Mouse (Mus musculus) induced T-regulatory cell, adult 2 months (primary cell): Measurements from ENCODE around the gene Dapp1.

Experiments used
- DNase-seq: peaks from one replicate; pipeline ENCODE4 v3.0.0-alpha.2; 2012; ENCODE audit warnings: low read depth

The Dapp1 gene

GRCm38 (mm10) chr3:137954256-137954916, 27.0 kb downstream of the Dapp1 start:
- DNase-seq = peak; percentile 90

GRCm38 (mm10) chr3:137952914-137953880, 28.1 kb downstream of the Dapp1 start:
- DNase-seq = peak; percentile 90

DNA sequence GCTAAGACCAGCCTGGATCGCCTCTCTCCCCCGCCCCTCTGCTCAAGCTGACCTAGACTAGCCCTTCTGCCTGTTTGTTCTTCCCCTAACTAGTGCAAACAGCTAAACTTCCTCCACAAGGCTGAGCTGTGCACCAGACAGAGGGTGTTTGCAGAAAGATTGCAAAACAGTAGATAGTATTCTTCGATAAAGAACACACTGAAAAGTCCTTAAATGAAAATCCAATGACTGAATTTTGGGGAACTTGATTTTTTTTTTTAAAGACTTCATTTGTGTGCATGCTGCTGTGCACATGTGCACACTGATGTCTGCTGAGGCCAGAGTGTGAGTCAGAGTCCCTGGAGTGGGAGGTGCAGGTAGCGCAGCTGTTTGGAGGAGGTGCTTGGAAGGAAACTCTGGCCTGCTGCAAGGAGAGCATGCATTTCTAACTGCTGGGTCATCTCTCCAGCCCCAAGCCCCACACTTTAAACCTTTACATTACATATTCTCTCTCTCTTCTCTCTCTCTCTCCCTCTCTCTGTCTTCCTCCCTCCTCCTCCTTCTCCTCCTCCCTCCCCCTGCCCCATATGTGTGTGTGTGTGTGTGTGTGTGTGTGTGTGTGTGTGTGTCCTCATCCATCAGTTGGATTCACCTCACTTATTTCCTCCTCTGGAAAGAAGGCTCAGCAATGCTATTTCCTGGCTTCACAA, 29.0 kb downstream of the Dapp1 start:
- DNase-seq = peak; percentile 71

DNA sequence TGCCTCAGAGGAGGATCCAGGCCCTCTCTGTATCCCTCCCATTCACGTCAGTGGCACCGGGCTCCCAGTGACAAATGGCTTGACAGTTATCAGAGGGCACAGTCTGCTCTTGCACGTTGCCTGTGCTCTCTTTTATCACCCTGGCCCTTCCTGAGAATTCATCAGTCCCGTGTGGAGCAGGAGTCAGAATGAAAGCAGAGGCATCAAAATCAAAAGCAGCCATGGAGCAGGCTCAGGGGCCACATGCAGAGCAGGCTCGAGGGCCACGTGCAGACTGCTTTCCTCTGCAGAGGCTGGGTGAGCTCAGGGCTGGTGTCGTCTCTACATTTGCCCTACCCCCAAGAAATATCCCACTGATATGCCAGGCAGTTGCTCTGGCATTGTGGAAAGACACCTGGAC, 29.5 kb downstream of the Dapp1 start:
- DNase-seq = peak; percentile 53

DNA sequence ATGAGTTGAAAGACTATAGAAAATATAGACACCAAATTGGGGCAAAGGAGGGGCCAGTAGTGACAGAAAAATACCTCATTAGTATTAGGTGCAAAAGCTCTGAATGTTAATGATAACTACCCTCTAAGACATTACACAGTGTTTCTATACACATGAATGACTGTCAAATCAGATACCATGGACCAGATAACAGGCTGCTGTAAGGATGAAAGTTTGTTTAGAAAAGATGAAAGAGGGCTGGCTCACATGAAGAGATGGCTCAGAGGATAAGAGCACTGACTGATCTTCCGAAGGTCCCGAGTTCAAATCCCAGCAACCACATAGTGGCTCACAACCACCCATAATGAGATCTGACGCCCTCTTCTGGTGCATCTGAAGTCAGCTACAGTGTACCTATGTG, 30.0 kb downstream of the Dapp1 start:
- peak; percentile 51 for DNase-seq

GRCm38 (mm10) chr3:137950191-137950885, 31.0 kb downstream of the Dapp1 start:
- peak; percentile 73 for DNase-seq

GRCm38 (mm10) chr3:137947525-137947924, 33.8 kb downstream of the Dapp1 start:
- DNase-seq = no peak

DNA sequence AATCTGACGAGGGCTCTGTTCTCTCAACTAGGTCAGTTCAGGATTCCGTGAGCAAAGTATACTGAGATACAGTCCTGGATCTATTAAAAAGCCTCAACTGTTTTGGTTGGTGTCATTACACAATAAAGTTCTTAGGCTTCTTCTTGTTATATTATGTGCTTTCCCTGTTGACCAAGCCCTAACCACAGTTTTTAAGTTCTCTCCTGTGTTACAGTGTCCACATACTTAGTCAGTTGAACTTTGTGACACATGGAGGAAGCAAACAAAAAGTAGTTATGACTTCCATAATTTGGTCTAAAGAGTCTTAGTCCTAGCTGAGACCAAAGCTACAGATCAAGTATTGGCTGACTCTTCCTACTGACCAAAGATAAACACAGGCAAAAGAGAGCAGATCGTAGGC, 34.5 kb downstream of the Dapp1 start:
- no peak for DNase-seq

- DNase-seq = no peak
These were observed 37.6 kb downstream of the Dapp1 start for GRCm38 (mm10) chr3:137943737-137944154.

DNA sequence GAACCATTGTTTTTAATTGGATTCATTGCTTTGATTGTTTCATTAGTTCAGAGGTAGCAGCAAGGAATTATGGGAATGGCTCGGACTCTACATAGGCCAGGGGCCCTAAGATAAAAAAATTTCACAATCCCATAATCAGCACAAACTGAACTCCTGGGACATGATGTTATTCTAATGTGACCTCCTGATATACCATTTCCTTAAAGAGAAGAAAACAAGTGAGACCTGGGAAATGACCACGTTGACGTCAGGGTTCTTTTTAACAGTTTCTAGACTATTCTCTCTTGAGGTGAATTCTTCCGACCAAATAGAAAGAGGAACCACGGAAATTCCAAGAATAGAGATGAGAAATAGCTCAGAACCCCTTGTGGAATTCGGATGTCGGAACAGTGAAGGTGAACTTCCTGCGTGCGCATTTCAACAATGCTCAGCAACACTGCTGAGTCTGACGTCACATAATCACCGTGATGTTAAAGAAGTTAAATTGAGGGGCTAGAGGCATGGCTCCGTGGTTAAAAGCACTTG, 39.2 kb downstream of the Dapp1 start:
- DNase-seq = no peak

- no peak for DNase-seq
These were observed 39.8 kb downstream of the Dapp1 start for GRCm38 (mm10) chr3:137941555-137941954.

DNA sequence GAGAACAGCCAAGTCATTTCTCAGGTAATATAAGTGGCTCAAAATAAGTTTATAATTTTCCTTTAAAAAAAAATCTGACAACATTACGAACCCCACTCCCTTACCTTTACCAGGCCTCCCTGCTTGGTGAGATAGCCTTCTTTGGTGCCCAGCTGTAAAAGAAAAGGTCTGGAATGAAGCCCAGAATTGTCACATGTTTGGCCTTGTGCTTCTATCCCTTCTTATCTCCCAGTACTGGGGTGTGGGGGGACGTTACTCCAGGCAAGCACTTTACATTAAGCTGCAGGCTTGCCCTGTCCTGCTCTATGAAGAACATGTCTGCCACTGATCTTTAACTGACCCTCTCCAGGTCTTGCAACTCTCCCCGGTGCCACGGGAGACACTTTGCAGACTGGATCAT, 40.6 kb downstream of the Dapp1 start:
- DNase-seq = no peak

- DNase-seq = no peak
These were observed 42.7 kb downstream of the Dapp1 start for GRCm38 (mm10) chr3:137938608-137939007.

DNA sequence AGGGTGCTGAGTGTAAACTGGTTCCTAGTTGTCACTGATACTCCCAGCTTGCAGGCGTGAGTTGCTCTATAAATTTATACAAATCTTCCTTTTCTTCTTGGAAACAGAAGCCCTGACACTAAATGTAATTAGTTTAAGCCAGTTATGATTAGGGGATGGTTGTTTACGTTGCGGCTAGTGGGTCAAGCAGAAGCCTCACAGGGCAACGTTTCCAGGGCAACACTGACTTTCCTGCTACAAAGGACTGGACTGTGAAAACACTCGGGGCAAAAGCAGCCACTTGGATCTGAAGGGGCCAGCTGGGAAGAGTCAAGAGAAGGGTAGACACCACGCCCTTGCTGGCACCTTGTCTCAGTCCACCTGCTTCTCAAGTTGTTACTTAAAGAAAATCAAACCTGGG, 44.8 kb downstream of the Dapp1 start:
- no peak for DNase-seq

DNA sequence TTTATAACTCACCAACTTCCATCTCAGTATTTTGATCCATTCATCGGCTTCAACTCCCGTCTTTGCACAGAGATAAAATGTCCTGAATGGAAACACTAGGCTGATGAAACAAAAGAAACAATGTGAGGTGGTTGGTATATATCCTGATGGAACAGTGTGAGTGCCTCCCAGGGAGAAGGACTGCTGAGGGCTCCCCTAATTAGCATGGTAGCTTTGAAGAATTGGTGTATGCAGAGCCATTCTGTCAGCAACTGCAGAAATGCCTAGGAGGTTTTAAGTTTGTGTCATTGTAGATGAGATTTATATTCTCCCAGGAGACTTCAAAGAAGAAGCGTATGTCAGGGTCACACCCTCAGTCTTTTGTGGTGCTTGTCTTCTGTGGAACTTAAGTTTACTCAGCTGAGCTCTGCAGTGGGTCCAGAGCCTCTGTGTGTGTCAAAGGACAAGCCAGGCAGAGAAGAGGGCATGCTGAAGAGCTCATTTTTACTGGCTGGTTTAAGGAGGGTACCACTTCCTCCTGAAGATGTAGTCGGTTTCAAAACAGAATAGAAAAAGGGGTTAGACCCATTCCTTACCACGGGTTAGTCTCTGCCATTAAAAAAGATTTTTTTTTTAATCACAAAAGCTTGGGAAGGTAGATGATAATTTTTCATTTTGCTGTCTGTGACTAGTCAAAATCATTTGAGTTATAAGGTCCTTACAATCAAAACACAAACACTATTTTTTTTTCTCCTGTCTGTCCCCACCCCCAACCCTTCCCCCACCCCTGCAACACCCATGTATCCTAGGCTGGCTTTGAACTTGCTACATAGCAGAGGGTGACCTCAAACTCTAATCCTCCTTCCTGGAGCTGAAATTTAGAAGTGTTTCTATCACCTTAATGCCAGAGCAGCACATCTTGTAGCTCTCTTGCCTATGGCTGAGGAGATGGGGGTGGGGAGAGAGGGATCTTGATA, 45.5 kb downstream of the Dapp1 start:
- DNase-seq = no peak

DNA sequence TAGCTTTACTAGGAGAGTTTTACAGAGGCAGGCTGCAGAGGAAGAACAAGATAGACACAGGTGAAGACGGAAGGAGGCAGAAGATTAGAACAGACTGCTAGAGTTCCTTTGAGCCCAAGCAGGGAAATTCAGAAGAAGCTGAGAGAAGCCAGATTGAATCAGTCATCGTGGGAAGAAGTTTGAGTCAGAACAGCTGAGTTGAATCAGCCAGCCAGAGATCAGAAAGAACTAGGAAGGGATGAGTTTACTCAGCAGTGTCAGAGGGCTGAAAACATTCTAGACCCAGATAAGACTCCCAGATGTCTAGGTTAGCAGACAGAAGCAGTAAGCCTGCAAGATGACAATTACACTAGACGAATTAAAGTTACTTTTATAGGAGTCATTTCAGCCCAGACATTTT, 47.4 kb downstream of the Dapp1 start:
- DNase-seq = peak; percentile 45

DNA sequence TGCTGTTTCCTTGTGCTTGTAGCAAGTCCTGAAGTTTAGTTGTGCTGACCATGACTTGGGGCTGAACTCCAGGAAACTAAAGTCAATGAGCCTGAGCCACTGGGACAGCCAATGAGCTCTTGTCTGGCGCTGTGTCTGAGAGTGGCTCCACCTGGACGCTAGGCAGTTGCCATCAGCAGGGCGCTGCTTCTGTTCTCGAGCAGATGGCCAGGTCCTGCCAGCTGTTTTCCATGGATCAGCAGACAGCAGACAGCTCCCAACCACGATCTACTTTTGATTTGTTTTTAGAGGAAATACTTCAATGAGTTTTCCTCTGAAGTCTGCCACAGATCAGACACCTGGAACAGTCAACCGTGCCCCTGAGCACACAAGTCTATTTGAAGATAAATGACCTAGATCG, 48.6 kb downstream of the Dapp1 start:
- no peak for DNase-seq

DNA sequence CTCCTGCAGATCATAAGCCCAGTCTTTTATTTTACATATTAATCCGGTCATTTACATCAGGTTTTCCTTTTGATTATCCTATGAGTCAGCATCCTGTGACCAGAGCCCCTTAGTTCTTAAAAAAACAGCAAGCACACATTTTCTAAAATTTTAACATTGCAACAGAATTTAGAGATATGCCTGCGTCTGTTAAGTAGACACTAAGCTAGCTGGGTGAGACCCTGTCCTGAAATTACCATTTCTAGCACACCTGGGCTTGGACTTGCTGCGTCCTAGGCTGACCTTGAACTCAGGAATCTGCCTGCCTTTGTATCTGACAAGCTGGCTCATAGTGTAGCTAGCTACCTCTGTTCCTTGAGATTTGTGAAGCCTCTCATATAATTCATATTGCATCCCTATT, 51.4 kb downstream of the Dapp1 start:
- DNase-seq = no peak

GRCm38 (mm10) chr3:137927010-137927409, 54.3 kb downstream of the Dapp1 start:
- no peak for DNase-seq

GRCm38 (mm10) chr3:137920594-137920993, 60.8 kb downstream of the Dapp1 start:
- DNase-seq = no peak

DNA sequence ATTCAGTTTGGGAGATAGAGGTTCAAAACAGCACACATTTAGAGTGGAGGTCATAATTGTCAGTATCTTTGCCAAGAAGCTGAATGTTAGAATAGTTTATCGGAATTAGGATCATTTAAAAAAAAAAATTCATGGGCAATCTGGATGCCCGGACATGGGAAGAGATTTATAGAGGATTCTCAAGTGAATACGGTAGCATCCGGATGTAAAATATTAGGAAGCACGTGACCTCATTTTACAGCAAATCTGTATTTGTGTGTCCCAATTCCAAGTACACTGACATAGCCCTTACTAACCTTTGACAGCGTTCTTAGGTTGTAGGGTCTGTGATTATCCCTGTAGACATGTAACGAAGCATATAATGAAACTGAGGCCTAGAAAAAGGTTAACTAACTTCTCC, 61.9 kb downstream of the Dapp1 start:
- DNase-seq = no peak
